Mouse (Mus musculus) bone marrow macrophage, adult 2 months (primary cell): ENCODE data around the gene Gabpb2.

Source experiments
- CTCF ChIP-seq: IDR thresholded peaks from 2 replicates; pipeline ENCODE4 v1.5.1; 2012; ENCODE audit warnings: low read depth, mild to moderate bottlenecking, low read length, moderate library complexity
- POLR2A ChIP-seq: IDR thresholded peaks from 2 replicates; pipeline ENCODE4 v1.6.1; 2012; ENCODE audit warnings: mild to moderate bottlenecking, low read depth, low read length, borderline replicate concordance

DNA sequence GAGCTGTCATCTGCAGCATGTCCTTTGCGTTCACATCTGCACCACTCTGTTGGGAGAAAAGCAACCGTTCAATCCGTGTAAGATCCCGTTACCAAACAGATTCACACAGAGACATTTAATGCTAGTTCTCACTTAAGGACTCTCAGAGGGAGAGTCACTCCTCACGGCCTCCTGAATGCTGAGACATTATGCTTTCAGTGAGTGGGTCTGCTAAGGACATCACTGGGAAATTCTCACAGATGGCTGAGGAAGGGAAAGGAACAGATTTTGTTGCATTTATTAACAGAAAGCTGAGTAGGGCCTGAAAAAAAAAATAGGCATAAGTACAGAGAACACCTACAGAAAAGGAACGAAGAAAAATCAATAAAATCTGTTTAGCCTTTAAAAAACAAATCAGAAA lies 13.8 kb downstream of the Gabpb2 start:
- TF ChIP-seq POLR2A = no peak
- no peak for TF ChIP-seq CTCF
